Mouse (Mus musculus): ENCODE data around the gene Fam214a. TPM values are rescaled to one million over a fixed set of nuclear protein-coding genes. Genes with fewer than 3 reads are reported as not detected.

The Fam214a gene
- polyA plus RNA-seq, 1 experiment from 2014 or later = 10.4 TPM

GRCm38 (mm10) chr9:74937761-74938160 is 14.9 kb upstream of the Fam214a start:
- H3K9ac ChIP-seq (ENCODE audit: low read depth, low read length) = no peak overlapping the region
- H3K4me2 ChIP-seq (replicated peaks; ENCODE audit: low read depth, low read length) = no peak overlapping the region
- H3K4me1 ChIP-seq (ENCODE audit: control insufficient read depth, insufficient read depth, low read length) = no peaks in the 10 kb centered on the region
- H3K27me3 ChIP-seq (ENCODE audit: control insufficient read depth, insufficient read depth, low read length) = no peaks in the 10 kb centered on the region
- no peak for ATAC-seq (ENCODE audit: low FRiP score, low TSS enrichment)
- no peak overlapping the region for H3K27ac ChIP-seq (ENCODE audit: low read depth, low read length)
- H3K9me3 ChIP-seq (ENCODE audit: control insufficient read depth, low read length) = no peaks in the 10 kb centered on the region
- H3K4me3 ChIP-seq (ENCODE audit: low read length) = no peak overlapping the region
- H3K36me3 ChIP-seq (ENCODE audit: control insufficient read depth, insufficient read depth, low read length) = no peaks in the 10 kb centered on the region
- WGBS = 80% methylated on average over 3 of the region's 3 CpGs

DNA sequence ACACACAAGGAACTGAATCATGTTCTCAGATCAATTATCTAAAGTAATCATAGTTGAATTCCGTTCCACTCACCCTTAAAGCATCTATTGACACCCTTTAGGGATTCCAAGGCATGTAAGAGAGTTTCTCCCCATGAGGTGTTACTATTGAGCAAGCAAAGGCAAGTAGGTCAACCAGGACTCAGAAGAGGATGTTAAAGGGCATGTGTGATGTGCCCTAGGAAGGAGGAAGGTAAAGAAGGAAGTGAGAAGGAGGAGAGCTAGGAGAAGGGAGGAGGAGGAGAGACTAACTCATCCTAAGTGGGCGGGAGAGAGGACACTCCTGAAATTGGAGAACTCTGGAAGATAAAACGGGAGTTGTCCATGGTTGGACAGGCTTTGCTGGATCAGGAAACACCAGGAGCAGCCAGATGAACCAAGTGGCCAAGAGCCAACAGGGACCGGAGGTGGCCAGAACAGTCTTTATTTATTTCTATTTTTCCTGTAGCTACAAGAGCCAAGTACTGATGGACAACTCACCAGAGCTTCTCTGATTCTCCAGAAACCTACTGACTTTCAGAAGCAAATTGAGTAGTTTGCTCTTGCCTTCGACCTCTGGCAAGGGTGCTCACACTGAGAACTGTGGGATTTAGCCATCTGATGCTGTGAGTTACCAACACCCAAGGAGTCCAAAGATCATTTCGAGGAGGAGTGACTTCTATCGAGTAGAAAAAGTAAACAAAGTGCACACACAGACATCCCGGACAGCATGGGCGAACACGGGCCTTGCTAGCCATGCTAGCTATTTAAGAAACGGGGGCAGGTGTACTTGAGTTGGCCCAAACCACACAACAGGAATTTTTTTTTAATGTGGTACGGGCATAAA is 13.8 kb upstream of the Fam214a start:
- H3K4me2 ChIP-seq (replicated peaks; ENCODE audit: low read depth, low read length) = no peak overlapping the region
- H3K9ac ChIP-seq (ENCODE audit: low read depth, low read length) = no peak overlapping the region
- no peaks in the 10 kb centered on the region for H3K36me3 ChIP-seq (ENCODE audit: control insufficient read depth, insufficient read depth, low read length)
- H3K9me3 ChIP-seq (ENCODE audit: control insufficient read depth, low read length) = no peaks in the 10 kb centered on the region
- 66% methylated on average over 12 of the region's 12 CpGs for WGBS
- no peaks in the 10 kb centered on the region for H3K27me3 ChIP-seq (ENCODE audit: control insufficient read depth, insufficient read depth, low read length)
- no peak for ATAC-seq (ENCODE audit: low FRiP score, low TSS enrichment)
- no peaks in the 10 kb centered on the region for H3K4me1 ChIP-seq (ENCODE audit: control insufficient read depth, insufficient read depth, low read length)
- no peak overlapping the region for H3K4me3 ChIP-seq (ENCODE audit: low read length)
- no peak overlapping the region for H3K27ac ChIP-seq (ENCODE audit: low read depth, low read length)

DNA sequence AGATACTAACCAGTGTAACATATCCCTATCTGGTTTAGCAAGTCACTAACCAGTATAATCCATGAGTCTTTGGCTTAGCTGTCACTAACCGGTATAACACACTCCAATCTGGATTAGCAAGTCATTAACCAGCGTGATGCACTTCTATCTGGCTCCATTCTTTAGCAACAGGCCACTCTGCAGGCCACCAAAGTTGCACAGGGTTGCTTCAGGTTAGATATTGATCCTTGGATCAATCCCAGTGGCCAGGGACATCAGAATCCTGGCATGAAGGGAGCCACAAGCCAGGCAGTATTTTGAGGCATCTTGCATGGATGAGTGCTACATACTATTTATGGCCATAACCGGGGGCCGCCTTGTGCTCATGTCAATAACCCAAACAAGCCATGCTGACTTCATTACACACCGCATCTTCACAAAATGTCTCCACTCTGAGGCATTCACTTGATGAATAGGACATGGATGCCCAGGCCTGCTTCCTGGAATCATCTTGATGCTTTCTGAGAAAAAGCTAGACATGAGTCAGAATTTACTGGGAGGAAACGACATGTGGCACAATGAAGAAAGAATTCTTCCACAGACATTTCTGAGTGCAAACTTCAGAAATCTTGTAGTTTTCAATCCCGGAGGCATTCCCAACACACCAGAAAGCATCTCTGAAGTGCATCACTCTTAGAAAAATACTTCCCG is 5.8 kb upstream of the Fam214a start:
- H3K27ac ChIP-seq (ENCODE audit: low read depth, low read length) = no peak overlapping the region
- no peaks in the 10 kb centered on the region for H3K4me1 ChIP-seq (ENCODE audit: control insufficient read depth, insufficient read depth, low read length)
- no peak overlapping the region for H3K4me2 ChIP-seq (replicated peaks; ENCODE audit: low read depth, low read length)
- no peaks in the 10 kb centered on the region for H3K27me3 ChIP-seq (ENCODE audit: control insufficient read depth, insufficient read depth, low read length)
- no peak overlapping the region for H3K4me3 ChIP-seq (ENCODE audit: low read length)
- H3K36me3 ChIP-seq (ENCODE audit: control insufficient read depth, insufficient read depth, low read length) = no peaks in the 10 kb centered on the region
- WGBS = 88% methylated on average over 8 of the region's 8 CpGs
- no peaks in the 10 kb centered on the region for H3K9me3 ChIP-seq (ENCODE audit: control insufficient read depth, low read length)
- no peak for ATAC-seq (ENCODE audit: low FRiP score, low TSS enrichment)
- no peak overlapping the region for H3K9ac ChIP-seq (ENCODE audit: low read depth, low read length)

GRCm38 (mm10) chr9:74951491-74951890 is 1.2 kb upstream of the Fam214a start:
- Histone ChIP-seq H3K4me1 (ENCODE audit: control insufficient read depth, insufficient read depth, low read length) (0 out of 2 replicates have a peak, but pooled peaks cover 6% of the 10 kb centered on the region), H3K9ac (ENCODE audit: low read depth, low read length) (no peak overlapping the region), H3K27ac (ENCODE audit: low read depth, low read length) (no peak overlapping the region), H3K36me3 (ENCODE audit: control insufficient read depth, insufficient read depth, low read length) (no peaks in the 10 kb centered on the region), H3K9me3 (ENCODE audit: control insufficient read depth, low read length) (no peaks in the 10 kb centered on the region), H3K4me3 (ENCODE audit: low read length) (no peak overlapping the region), H3K4me2 (replicated peaks; ENCODE audit: low read depth, low read length) (no peak overlapping the region), H3K27me3 (ENCODE audit: control insufficient read depth, insufficient read depth, low read length) (no peaks in the 10 kb centered on the region)
- ATAC-seq (ENCODE audit: low FRiP score, low TSS enrichment) = no peak
- 35% methylated on average over 3 of the region's 3 CpGs for WGBS

GRCm38 (mm10) chr9:74952106-74952505 is 578 bp upstream of the Fam214a start:
- Histone ChIP-seq H3K9ac (ENCODE audit: low read depth, low read length) (peak overlapping the region; percentile 35; the same call in 1 of the 2 replicates), H3K4me3 (ENCODE audit: low read length) (peak overlapping the region; percentile 88), H3K4me1 (ENCODE audit: control insufficient read depth, insufficient read depth, low read length) (0 out of 2 replicates have a peak, but pooled peaks cover 6% of the 10 kb centered on the region), H3K9me3 (ENCODE audit: control insufficient read depth, low read length) (no peaks in the 10 kb centered on the region), H3K27ac (ENCODE audit: low read depth, low read length) (no peak overlapping the region; the same call in 1 of the 2 replicates), H3K4me2 (replicated peaks; ENCODE audit: low read depth, low read length) (peak overlapping the region; percentile 91), H3K27me3 (ENCODE audit: control insufficient read depth, insufficient read depth, low read length) (no peaks in the 10 kb centered on the region), H3K36me3 (ENCODE audit: control insufficient read depth, insufficient read depth, low read length) (no peaks in the 10 kb centered on the region)
- WGBS = 57% methylated on average over 5 of the region's 5 CpGs
- ATAC-seq (ENCODE audit: low FRiP score, low TSS enrichment) = no peak

DNA sequence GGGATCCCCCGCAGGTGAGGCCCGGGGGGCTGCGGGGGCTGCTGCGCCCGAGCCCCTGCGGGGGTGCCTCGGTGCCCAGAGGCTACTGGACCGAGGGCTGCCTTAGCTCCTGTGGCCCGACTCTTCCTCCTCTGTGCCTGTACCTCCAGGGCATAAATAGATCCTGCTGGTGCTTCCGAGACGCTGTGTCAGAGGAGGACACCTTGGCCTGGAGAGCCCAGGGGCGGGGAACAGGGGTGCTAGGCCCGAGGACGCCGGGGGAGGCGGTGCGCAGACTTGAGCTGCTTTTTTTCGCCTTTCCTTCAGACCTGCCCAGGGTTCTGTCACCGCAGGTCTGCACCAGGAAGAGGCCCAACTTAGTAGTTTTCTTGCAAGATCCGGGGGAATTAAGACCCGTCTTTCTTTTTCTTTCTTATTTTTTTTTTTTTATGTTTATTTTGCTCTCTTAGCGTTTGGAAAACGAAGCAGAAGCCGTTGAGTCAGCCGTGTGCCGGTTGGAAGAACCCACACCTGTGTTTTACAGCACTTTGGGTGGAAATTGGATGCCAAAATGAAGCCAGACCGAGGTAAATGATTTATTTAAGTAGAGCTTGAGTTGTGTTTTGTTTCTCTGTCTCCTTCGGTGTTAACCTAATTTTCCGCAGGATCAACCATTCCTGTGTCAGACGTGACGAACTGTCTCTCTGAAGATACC is 728 bp downstream of the Fam214a start:
- Histone ChIP-seq H3K4me1 (ENCODE audit: control insufficient read depth, insufficient read depth, low read length) (0 out of 2 replicates have a peak, but pooled peaks cover 6% of the 10 kb centered on the region), H3K4me3 (ENCODE audit: low read length) (peak overlapping the region; percentile 88), H3K27ac (ENCODE audit: low read depth, low read length) (peak overlapping the region; percentile 96), H3K4me2 (replicated peaks; ENCODE audit: low read depth, low read length) (peak overlapping the region; percentile 91), H3K27me3 (ENCODE audit: control insufficient read depth, insufficient read depth, low read length) (no peaks in the 10 kb centered on the region), H3K36me3 (ENCODE audit: control insufficient read depth, insufficient read depth, low read length) (no peaks in the 10 kb centered on the region), H3K9me3 (ENCODE audit: control insufficient read depth, low read length) (no peaks in the 10 kb centered on the region), H3K9ac (ENCODE audit: low read depth, low read length) (peak overlapping the region; percentile 84)
- ATAC-seq (ENCODE audit: low FRiP score, low TSS enrichment) = peak; percentile 82
- 3% methylated on average over 28 of the region's 31 CpGs for WGBS

- Histone ChIP-seq H3K9ac (ENCODE audit: low read depth, low read length) (peak overlapping the region; percentile 84; the same call in 1 of the 2 replicates), H3K9me3 (ENCODE audit: control insufficient read depth, low read length) (no peaks in the 10 kb centered on the region), H3K4me1 (ENCODE audit: control insufficient read depth, insufficient read depth, low read length) (0 out of 2 replicates have a peak, but pooled peaks cover 6% of the 10 kb centered on the region), H3K4me3 (ENCODE audit: low read length) (peak overlapping the region; percentile 88), H3K27me3 (ENCODE audit: control insufficient read depth, insufficient read depth, low read length) (no peaks in the 10 kb centered on the region), H3K4me2 (replicated peaks; ENCODE audit: low read depth, low read length) (peak overlapping the region; percentile 91), H3K36me3 (ENCODE audit: control insufficient read depth, insufficient read depth, low read length) (no peaks in the 10 kb centered on the region), H3K27ac (ENCODE audit: low read depth, low read length) (no peak overlapping the region)
- WGBS = 50% methylated on average over 2 of the region's 2 CpGs
- ATAC-seq (ENCODE audit: low FRiP score, low TSS enrichment) = no peak
These were observed 1.2 kb downstream of the Fam214a start for GRCm38 (mm10) chr9:74953959-74954279.

DNA sequence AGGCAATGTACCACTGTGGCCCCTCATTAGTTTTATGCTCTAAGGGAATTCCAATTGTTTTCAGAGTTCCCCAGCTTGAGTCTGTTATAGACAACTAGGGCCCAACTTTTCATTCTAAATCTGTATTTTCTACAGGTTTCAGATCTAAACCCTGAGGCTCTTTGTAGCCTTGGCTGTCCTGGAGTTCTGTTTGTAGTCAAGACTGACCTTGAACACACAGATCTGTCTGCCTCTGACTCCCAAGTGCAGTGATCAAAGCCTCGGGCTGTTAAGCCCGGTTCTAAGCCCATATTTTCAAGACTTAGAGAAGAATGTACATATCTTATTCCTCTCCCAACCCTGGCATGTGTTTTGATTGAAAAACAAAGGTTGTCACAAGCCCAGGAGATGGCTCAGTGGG is 1.7 kb downstream of the Fam214a start:
- no peak for ATAC-seq (ENCODE audit: low FRiP score, low TSS enrichment)
- WGBS = 85% methylated on average over 2 of the region's 2 CpGs

More for the DNA sequence above, 1.7 kb downstream of the Fam214a start:
- H3K36me3 ChIP-seq (ENCODE audit: control insufficient read depth, insufficient read depth, low read length) = no peaks in the 10 kb centered on the region
- H3K4me1 ChIP-seq (ENCODE audit: control insufficient read depth, insufficient read depth, low read length) = 0 out of 2 replicates have a peak, but pooled peaks cover 6% of the 10 kb centered on the region
- no peak overlapping the region for H3K27ac ChIP-seq (ENCODE audit: low read depth, low read length)
- H3K9me3 ChIP-seq (ENCODE audit: control insufficient read depth, low read length) = no peaks in the 10 kb centered on the region
- H3K27me3 ChIP-seq (ENCODE audit: control insufficient read depth, insufficient read depth, low read length) = no peaks in the 10 kb centered on the region
- no peak overlapping the region for H3K4me3 ChIP-seq (ENCODE audit: low read length)
- no peak overlapping the region for H3K9ac ChIP-seq (ENCODE audit: low read depth, low read length)
- no peak overlapping the region for H3K4me2 ChIP-seq (replicated peaks; ENCODE audit: low read depth, low read length)

Measured in kidney, embryonic 14.5 days (tissue).